Mouse (Mus musculus): ENCODE measurements at regions not wholly inside any gene's neighbourhood (a gene's known extent, or its start where the extent isn't known, plus 50 kb on each side); places are given as distances from the start of the nearest gene placed in this dataset.

DNA sequence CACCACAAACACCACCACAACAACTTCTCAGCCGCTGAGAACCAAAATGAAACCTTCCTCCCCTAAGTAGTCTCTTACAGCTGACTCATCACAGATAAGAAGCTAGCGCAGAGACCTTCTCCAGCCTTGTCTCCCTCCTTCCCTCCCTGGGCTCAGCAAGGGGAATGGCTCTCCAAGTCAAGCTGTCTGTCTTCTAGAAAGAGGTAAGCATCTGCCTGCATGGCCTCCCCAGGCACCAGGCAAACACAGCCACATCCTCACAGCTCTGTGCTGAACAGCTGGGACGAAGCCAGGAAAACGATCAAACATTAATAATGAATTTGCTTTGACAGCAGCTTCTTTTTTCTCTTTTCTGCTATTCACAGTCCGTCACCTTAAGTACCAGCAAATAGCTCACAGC lies 108.3 kb upstream of the Irs2 start:
- Histone ChIP-seq H3K9ac (ENCODE audit: low read length) (no peak overlapping the region), H3K27me3 (ENCODE audit: control insufficient read depth, insufficient read depth, low read length) (no peaks in the 10 kb centered on the region), H3K4me2 (ENCODE audit: low read length) (no peak overlapping the region), H3K27ac (replicated peaks in 1 of 2; ENCODE audit: control insufficient read depth in 1 of 2, insufficient read depth in 1 of 2, low read depth in 2 of 2, low read length in 2 of 2) (no peak overlapping the region), H3K4me1 (ENCODE audit: control insufficient read depth in 2 of 2, insufficient read depth in 2 of 2, low read length in 2 of 2) (peaks cover 0 to 2% of the 10 kb centered on the region in 2 experiments; a peak in 1 of 4 replicates), H3K9me3 (ENCODE audit: control insufficient read depth, low read length) (no peaks in the 10 kb centered on the region), H3K4me3 (ENCODE audit: control insufficient read depth in 1 of 2, insufficient read depth in 1 of 2, low read depth in 1 of 2, low read length in 2 of 2) (no peak overlapping the region), H3K36me3 (ENCODE audit: control insufficient read depth, insufficient read depth, low read length) (no peaks in the 10 kb centered on the region)
- ATAC-seq (ENCODE audit: insufficient number of reproducible peaks, insufficient read depth, low FRiP score, low read depth) = no peak
- WGBS = 74% methylated on average over 5 of the region's 5 CpGs

GRCm38 (mm10) chr8:11115210-11115609 lies 107.0 kb upstream of the Irs2 start:
- Histone ChIP-seq H3K36me3 (ENCODE audit: control insufficient read depth, insufficient read depth, low read length) (no peaks in the 10 kb centered on the region), H3K27ac (replicated peaks in 1 of 2; ENCODE audit: control insufficient read depth in 1 of 2, insufficient read depth in 1 of 2, low read depth in 2 of 2, low read length in 2 of 2) (no peak overlapping the region), H3K4me1 (ENCODE audit: control insufficient read depth in 2 of 2, insufficient read depth in 2 of 2, low read length in 2 of 2) (peaks cover 0 to 2% of the 10 kb centered on the region in 2 experiments; a peak in 1 of 4 replicates), H3K4me2 (ENCODE audit: low read length) (no peak overlapping the region), H3K4me3 (ENCODE audit: control insufficient read depth in 1 of 2, insufficient read depth in 1 of 2, low read depth in 1 of 2, low read length in 2 of 2) (no peak overlapping the region), H3K27me3 (ENCODE audit: control insufficient read depth, insufficient read depth, low read length) (no peaks in the 10 kb centered on the region), H3K9ac (ENCODE audit: low read length) (no peak overlapping the region), H3K9me3 (ENCODE audit: control insufficient read depth, low read length) (no peaks in the 10 kb centered on the region)
- 36% methylated on average over 6 of the region's 6 CpGs for WGBS
- ATAC-seq (ENCODE audit: insufficient number of reproducible peaks, insufficient read depth, low FRiP score, low read depth) = no peak

GRCm38 (mm10) chr8:11114531-11114930 lies 106.3 kb upstream of the Irs2 start:
- 44% methylated on average over 8 of the region's 8 CpGs for WGBS
- ATAC-seq (ENCODE audit: insufficient number of reproducible peaks, insufficient read depth, low FRiP score, low read depth) = no peak
- Histone ChIP-seq H3K4me2 (ENCODE audit: low read length) (no peak overlapping the region), H3K9me3 (ENCODE audit: control insufficient read depth, low read length) (no peaks in the 10 kb centered on the region), H3K36me3 (ENCODE audit: control insufficient read depth, insufficient read depth, low read length) (no peaks in the 10 kb centered on the region), H3K4me1 (ENCODE audit: control insufficient read depth in 2 of 2, insufficient read depth in 2 of 2, low read length in 2 of 2) (peaks cover 0 to 2% of the 10 kb centered on the region in 2 experiments; a peak in 1 of 4 replicates), H3K27me3 (ENCODE audit: control insufficient read depth, insufficient read depth, low read length) (no peaks in the 10 kb centered on the region), H3K9ac (ENCODE audit: low read length) (no peak overlapping the region), H3K4me3 (ENCODE audit: control insufficient read depth in 1 of 2, insufficient read depth in 1 of 2, low read depth in 1 of 2, low read length in 2 of 2) (no peak overlapping the region), H3K27ac (replicated peaks in 1 of 2; ENCODE audit: control insufficient read depth in 1 of 2, insufficient read depth in 1 of 2, low read depth in 2 of 2, low read length in 2 of 2) (no peak overlapping the region)

DNA sequence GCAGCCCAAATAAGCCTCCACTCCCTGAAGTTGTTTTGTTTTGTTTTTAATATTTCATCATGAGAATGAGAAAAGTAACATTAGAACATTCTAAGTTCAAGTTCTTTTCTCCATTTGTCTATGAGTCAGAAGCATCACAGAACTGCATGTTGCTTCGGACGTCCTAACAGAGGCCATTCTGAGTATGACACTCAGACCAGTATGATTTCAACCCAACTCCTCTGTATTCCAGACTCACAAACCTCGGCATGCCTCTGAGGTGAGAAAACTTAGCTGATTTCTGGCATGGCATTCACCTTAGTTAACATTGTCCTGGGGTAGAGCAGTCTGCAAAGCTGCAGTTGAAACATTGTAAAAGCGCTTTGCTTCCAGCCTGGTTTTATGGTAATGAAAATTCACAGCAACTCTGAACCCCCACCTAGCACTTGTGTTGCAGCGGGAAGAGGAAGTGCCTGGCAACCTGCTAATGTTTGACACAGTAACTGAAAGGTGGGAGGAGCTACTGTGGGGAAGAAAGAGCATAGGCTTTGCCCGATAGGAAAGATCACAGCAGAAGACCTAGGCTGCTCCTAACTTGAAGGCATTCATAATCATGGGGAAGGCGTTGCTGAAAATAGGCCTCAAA lies 104.8 kb upstream of the Irs2 start:
- 48% methylated on average over 7 of the region's 7 CpGs for WGBS
- Histone ChIP-seq H3K4me3 (ENCODE audit: control insufficient read depth in 1 of 2, insufficient read depth in 1 of 2, low read depth in 1 of 2, low read length in 2 of 2) (no peak overlapping the region), H3K27me3 (ENCODE audit: control insufficient read depth, insufficient read depth, low read length) (no peaks in the 10 kb centered on the region), H3K9ac (ENCODE audit: low read length) (no peak overlapping the region), H3K4me1 (ENCODE audit: control insufficient read depth in 2 of 2, insufficient read depth in 2 of 2, low read length in 2 of 2) (peaks cover 0 to 2% of the 10 kb centered on the region in 2 experiments; a peak in 1 of 4 replicates), H3K9me3 (ENCODE audit: control insufficient read depth, low read length) (no peaks in the 10 kb centered on the region), H3K4me2 (ENCODE audit: low read length) (no peak overlapping the region), H3K36me3 (ENCODE audit: control insufficient read depth, insufficient read depth, low read length) (no peaks in the 10 kb centered on the region), H3K27ac (replicated peaks in 1 of 2; ENCODE audit: control insufficient read depth in 1 of 2, insufficient read depth in 1 of 2, low read depth in 2 of 2, low read length in 2 of 2) (no peak overlapping the region)
- ATAC-seq (ENCODE audit: insufficient number of reproducible peaks, insufficient read depth, low FRiP score, low read depth) = no peak

- H3K4me1 ChIP-seq (ENCODE audit: control insufficient read depth in 2 of 2, insufficient read depth in 2 of 2, low read length in 2 of 2) = peaks cover 0 to 2% of the 10 kb centered on the region in 2 experiments; a peak in 1 of 4 replicates
- no peaks in the 10 kb centered on the region for H3K36me3 ChIP-seq (ENCODE audit: control insufficient read depth, insufficient read depth, low read length)
- no peak for ATAC-seq (ENCODE audit: insufficient number of reproducible peaks, insufficient read depth, low FRiP score, low read depth)
- H3K4me2 ChIP-seq (ENCODE audit: low read length) = no peak overlapping the region
- H3K9me3 ChIP-seq (ENCODE audit: control insufficient read depth, low read length) = no peaks in the 10 kb centered on the region
- H3K27ac ChIP-seq (replicated peaks in 1 of 2; ENCODE audit: control insufficient read depth in 1 of 2, insufficient read depth in 1 of 2, low read depth in 2 of 2, low read length in 2 of 2) = no peak overlapping the region
- H3K4me3 ChIP-seq (ENCODE audit: control insufficient read depth in 1 of 2, insufficient read depth in 1 of 2, low read depth in 1 of 2, low read length in 2 of 2) = no peak overlapping the region
- no peaks in the 10 kb centered on the region for H3K27me3 ChIP-seq (ENCODE audit: control insufficient read depth, insufficient read depth, low read length)
- WGBS = 71% methylated on average over 2 of the region's 2 CpGs
- H3K9ac ChIP-seq (ENCODE audit: low read length) = no peak overlapping the region
Observed at GRCm38 (mm10) chr8:11111987-11112386, 103.7 kb upstream of the Irs2 start.

GRCm38 (mm10) chr8:11107435-11107834 lies 99.2 kb upstream of the Irs2 start:
- no peak overlapping the region for H3K4me3 ChIP-seq (ENCODE audit: control insufficient read depth in 1 of 2, insufficient read depth in 1 of 2, low read depth in 1 of 2, low read length in 2 of 2)
- 81% methylated on average over 1 of the region's 1 CpGs for WGBS
- H3K27ac ChIP-seq (replicated peaks in 1 of 2; ENCODE audit: control insufficient read depth in 1 of 2, insufficient read depth in 1 of 2, low read depth in 2 of 2, low read length in 2 of 2) = no peak overlapping the region
- ATAC-seq (ENCODE audit: insufficient number of reproducible peaks, insufficient read depth, low FRiP score, low read depth) = no peak
- H3K9ac ChIP-seq (ENCODE audit: low read length) = no peak overlapping the region
- no peaks in the 10 kb centered on the region for H3K9me3 ChIP-seq (ENCODE audit: control insufficient read depth, low read length)
- H3K27me3 ChIP-seq (ENCODE audit: control insufficient read depth, insufficient read depth, low read length) = no peaks in the 10 kb centered on the region
- no peaks in the 10 kb centered on the region for H3K4me1 ChIP-seq (ENCODE audit: control insufficient read depth in 2 of 2, insufficient read depth in 2 of 2, low read length in 2 of 2)
- H3K4me2 ChIP-seq (ENCODE audit: low read length) = no peak overlapping the region
- no peaks in the 10 kb centered on the region for H3K36me3 ChIP-seq (ENCODE audit: control insufficient read depth, insufficient read depth, low read length)

DNA sequence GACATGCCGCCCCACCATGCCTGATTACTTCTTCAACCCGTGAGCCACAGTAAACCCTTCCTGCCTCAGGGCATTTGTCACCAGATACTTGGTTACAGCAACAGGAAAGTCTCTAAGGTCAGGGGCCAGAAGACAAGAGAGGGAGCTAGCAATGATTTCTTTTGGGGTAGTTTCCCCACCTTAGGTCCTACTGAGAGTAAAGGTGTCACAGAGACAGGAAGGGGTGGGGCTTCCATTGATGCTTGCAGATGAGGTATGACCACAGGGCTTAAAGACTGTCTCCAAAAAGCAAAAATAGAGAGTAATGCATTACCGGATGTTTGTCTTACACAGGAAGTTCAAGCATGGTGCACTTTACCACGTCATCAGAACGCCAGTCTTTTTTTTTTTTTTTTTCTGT lies 98.8 kb upstream of the Irs2 start:
- no peak overlapping the region for H3K4me3 ChIP-seq (ENCODE audit: control insufficient read depth in 1 of 2, insufficient read depth in 1 of 2, low read depth in 1 of 2, low read length in 2 of 2)
- no peak overlapping the region for H3K4me2 ChIP-seq (ENCODE audit: low read length)
- no peaks in the 10 kb centered on the region for H3K9me3 ChIP-seq (ENCODE audit: control insufficient read depth, low read length)
- H3K9ac ChIP-seq (ENCODE audit: low read length) = no peak overlapping the region
- no peaks in the 10 kb centered on the region for H3K4me1 ChIP-seq (ENCODE audit: control insufficient read depth in 2 of 2, insufficient read depth in 2 of 2, low read length in 2 of 2)
- no peak overlapping the region for H3K27ac ChIP-seq (replicated peaks in 1 of 2; ENCODE audit: control insufficient read depth in 1 of 2, insufficient read depth in 1 of 2, low read depth in 2 of 2, low read length in 2 of 2)
- no peaks in the 10 kb centered on the region for H3K27me3 ChIP-seq (ENCODE audit: control insufficient read depth, insufficient read depth, low read length)
- ATAC-seq (ENCODE audit: insufficient number of reproducible peaks, insufficient read depth, low FRiP score, low read depth) = no peak
- 83% methylated on average over 5 of the region's 5 CpGs for WGBS
- H3K36me3 ChIP-seq (ENCODE audit: control insufficient read depth, insufficient read depth, low read length) = no peaks in the 10 kb centered on the region
